Mouse (Mus musculus): Measurements from ENCODE around the gene Lypd6. TPM values are rescaled to one million over a fixed set of nuclear protein-coding genes. Genes with fewer than 3 reads are reported as not detected.

The Lypd6 gene
- total RNA-seq, 1 experiment from 2014 or later, result 9.3 TPM

DNA sequence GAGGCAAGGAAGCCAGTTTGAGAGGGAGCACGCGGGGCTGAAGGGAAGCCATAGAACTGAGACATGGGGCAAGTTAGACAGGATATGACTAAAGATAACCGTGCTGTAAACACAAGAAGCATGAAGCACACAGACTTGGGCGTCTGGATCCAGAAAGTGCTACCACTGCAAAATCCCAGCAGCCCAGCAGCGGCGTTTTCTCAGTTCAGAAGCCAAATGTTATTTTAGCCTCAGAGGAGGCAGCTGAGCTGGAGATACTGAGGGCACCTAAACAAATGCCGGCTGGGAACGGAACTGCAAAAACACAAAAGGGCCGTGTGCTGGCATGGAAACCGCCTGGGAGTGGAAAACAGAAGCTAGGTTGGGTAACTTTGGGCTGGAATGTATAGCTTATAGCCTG is 43.9 kb downstream of the Lypd6 start:
- no peak for DNase-seq

- no peak for DNase-seq
Measured at GRCm38 (mm10) chr2:50111169-50111568, 44.9 kb downstream of the Lypd6 start.

DNA sequence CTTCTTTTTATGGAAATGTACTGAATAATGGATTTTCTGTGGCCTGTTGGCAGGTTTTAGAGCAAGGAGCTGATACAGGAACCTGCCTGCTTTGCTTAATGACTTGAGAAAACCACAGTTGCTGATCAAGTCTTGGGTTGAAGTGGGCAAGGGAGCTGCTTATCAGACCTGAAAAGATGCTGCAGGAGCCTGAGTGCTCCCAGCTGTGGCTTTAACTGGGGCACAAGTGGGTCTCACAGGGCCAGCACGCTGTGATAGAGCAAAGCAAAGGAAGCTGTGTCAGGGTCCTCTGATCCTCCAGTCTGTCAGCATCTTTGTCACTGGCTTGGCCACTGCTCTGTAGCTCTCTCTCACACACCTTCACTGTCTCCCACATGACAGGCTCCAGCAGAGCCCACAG is 45.4 kb downstream of the Lypd6 start:
- no peak for DNase-seq

GRCm38 (mm10) chr2:50112427-50112826 is 46.2 kb downstream of the Lypd6 start:
- no peak for DNase-seq

GRCm38 (mm10) chr2:50119101-50119500 is 52.9 kb downstream of the Lypd6 start:
- no peak for DNase-seq

DNA sequence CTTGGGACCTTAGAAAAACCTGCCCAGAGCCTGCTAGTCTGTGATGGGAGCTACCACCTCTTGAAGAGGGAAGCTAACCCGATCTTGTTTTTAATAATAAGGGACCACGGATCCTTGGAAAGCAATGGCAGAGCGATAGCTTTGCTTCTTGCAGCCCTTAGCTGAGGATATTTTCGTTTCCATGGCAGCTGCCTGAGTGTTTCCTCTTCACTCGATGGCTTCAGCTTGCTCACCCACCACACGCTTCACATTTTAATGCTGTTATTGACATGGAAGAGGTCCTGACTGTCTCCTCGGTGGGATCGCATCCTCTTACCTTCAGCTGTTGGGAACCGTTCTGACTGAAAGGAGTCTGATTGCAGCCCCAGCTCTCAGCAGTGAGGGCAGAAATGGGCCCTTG is 54.6 kb downstream of the Lypd6 start:
- no peak for DNase-seq

DNA sequence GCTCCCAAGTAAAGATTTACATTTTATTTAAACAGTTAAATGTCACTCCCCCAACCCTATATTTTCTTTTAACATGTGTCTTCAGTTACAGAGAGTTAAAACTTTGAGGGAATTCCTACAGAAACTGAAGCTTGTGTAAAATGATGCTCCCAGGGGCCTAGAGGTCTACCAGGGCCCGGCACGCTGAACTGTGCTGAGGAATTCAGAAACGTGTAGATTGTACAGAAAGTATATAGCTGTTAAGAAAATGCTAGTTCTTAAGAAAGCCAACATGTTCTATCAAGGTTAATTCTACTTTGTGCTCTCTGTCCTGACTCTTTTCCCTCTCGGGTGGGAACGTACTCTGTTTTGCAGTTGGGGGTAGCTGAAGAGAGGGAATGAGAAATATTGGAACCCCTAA is 57.1 kb downstream of the Lypd6 start:
- no peak for DNase-seq

DNA sequence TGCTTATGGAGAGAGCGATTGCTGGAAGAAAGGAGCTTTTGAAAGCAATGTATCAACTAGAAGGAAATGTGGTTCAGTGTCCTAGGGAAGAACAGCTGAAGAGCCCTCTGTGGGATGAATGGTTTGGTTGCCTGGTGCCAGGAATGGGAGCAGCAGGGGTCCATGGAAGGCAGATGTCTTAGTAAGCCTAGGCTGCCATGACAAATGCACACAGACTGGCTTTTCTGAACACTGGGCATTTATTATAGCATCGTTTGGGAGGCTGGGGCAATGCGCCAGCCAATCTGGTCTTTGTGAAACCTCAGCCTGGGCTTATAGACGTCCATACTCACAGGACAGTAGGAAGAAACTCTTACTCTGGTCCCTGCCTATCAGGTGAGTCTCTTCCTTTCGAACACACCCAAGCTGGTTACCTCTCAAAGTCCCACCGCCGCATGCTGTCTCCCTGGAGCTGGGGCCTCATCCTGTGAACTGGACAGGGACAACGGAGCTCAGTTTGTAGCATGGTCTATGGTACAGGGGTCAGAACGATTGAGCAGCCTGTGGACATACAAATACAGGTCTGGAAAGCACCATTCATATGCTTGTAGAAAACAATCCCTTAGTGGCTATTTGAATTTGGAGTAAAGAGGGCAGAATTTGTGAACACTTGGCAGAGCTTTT is 61.4 kb downstream of the Lypd6 start:
- no peak for DNase-seq

GRCm38 (mm10) chr2:50128322-50129277 is 62.4 kb downstream of the Lypd6 start:
- DNase-seq, result no peak

DNA sequence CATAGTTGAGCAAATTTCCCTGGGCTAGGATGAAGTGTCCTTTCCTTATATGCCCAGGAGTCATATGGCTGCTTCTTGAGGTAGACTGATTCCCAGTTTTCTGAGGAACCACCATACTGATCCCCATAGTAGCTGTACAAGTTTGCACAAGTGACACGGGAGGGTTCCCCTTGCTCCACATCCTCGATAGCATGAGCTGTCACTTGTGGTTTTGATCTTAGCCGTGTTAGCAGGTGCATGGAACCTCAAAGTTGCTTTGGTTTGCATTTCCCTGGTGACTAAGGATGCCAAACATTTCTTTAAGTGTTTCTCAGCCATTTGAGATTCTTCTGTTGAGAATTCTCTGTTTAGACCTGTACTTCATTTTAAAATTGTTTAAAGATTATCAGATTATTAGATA is 64.4 kb downstream of the Lypd6 start:
- DNase-seq, result no peak

GRCm38 (mm10) chr2:50143672-50144071 is 77.4 kb downstream of the Lypd6 start:
- DNase-seq, result no peak

- DNase-seq, result no peak
Measured at GRCm38 (mm10) chr2:50147308-50147707, 81.1 kb downstream of the Lypd6 start.

GRCm38 (mm10) chr2:50149257-50150202 is 83.3 kb downstream of the Lypd6 start:
- no peak for DNase-seq

GRCm38 (mm10) chr2:50150203-50150590 is 84.0 kb downstream of the Lypd6 start:
- no peak for DNase-seq

DNA sequence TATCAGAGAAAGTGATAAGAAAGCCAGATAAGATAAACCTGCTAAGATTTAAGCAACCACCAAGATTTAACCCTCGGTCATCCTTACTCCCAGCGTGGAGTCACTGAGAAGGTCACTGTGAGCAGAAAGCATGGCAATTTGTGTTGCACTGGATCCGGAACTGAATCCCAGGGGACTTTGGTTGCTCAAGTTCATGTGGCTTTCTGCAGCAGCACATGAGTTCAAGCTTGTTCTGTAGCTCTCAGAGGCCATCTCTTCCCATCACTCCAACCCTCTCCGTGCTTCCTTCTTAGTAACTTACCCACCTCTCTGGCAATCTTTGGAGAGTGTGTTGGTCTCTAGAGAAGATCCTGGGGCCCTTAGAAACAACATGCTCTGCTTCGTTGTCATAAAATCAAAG is 84.6 kb downstream of the Lypd6 start:
- no peak for DNase-seq

- DNase-seq, result no peak
Measured at GRCm38 (mm10) chr2:50151401-50151800, 85.2 kb downstream of the Lypd6 start.

- no peak for DNase-seq
Measured at GRCm38 (mm10) chr2:50151879-50152278, 85.7 kb downstream of the Lypd6 start.

DNA sequence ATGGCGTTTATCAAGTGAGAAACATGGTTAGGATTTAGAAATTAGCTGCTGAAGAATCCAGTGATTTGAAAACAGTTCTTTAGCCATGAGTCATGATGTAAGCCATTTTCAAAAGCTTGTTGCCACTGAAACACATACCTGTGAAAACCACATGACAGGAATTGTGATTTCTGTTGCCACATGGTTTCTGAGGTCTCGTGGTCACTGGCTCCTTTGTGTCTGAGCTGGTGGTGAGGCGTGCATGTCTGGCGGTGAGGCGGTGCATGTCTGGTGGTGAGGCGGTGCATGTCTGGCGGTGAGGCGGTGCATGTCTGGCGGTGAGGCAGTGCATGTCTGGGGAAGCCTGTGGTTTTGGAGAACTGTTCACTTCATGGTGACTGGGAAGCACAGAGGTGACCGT is 89.8 kb downstream of the Lypd6 start:
- no peak for DNase-seq

DNA sequence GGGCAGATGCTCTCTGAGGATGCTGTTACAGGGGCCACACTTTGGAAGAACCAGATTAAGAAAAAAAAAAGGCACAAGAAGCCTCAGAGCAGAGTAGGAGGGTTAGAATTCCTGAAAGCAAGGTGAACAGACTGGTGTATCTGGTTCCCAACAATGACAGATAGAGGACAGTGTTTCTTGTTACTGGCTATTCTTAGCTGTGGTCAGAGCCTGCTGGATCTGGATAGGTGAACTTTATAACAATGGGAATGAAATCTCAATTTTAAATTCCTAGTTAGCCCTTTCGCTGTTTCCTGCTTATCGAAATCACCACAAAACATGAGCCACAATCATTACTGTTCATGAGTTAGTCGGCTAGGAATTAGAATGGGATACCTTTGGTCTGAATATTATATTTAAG is 93.8 kb downstream of the Lypd6 start:
- no peak for DNase-seq

DNA sequence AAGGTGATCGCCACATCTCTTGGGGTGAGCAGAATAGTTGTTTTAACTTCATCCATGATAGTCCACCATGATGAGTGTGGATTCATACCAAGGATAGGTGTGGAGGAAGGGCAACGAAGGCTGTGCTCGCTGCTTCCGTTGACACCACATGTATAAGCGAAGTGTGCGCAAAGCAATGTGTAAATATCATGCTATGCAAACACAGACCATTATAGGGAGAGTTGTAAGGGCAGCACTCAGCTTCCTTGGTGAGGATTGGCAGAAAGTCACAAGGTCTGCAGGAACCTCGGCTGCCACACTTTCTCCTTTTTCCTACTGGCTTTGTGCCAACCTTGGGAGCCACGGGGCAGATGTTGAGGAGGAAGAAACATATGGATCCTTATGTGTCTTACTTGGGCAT is 97.4 kb downstream of the Lypd6 start:
- no peak for DNase-seq

DNA sequence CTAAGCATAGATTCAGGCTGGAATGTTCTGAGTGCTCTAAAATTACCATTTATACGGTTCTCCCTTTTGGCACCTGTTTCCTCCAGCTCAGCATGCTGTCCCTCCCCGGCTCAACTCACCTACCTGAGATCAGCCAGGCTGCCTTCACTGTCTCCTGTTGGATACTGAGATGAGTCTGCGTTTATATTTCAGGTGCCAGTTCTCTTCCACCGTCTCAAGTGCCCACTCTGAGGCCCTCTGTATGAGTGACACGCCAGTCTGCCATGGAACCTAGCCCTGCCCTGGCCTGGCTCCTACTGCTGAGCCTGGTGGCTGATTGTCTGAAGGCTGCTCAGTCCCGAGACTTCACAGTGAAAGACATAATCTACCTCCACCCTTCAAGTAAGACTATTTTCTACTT is 99.0 kb downstream of the Lypd6 start:
- no peak for DNase-seq

DNA sequence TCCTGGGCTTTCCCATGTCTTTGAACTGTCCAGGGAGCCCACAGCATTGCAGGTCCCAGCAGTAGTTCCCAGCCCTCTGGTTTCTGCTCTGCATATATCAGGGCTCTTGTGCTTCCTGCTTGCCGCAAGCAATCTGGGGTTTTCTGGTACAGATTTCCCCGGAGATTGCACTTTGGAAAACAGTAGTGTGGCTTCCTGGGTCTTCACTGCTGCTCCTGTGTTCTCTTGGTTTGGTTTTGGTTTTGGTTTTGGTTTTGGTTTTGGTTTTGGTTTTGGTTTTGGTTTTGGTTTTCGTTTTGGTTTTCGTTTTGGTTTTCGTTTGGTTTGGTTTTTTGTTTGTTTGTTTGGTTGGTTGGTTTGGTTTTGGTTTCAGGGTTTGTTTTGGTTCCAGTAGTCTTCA is 99.9 kb downstream of the Lypd6 start:
- no peak for DNase-seq

Data from adrenal gland, postnatal 14 days (tissue).